Mouse (Mus musculus) thymus, adult 2 months (tissue): ENCODE data around the gene Arv1. TPM values are rescaled to one million over a fixed set of nuclear protein-coding genes. Genes with fewer than 3 reads are reported as not detected.

ENCODE experiments used
- DNase-seq: peaks from one replicate; pipeline ENCODE4 v3.0.0; 2021
- H3K27ac ChIP-seq: fragments of 200-500 bp; 2 replicates; pipeline ENCODE4 v1.5.1; 2012; ENCODE audit warnings: low read length, control low read depth; ENCODE audit not compliant: control insufficient read depth, insufficient read depth
- H3K27me3 ChIP-seq: fragments of 200-500 bp; 2 replicates; pipeline ENCODE4 v1.6.1; 2012; ENCODE audit warnings: mild to moderate bottlenecking, low read length, moderate library complexity, mixed read lengths; ENCODE audit not compliant: control insufficient read depth, insufficient read depth
- H3K36me3 ChIP-seq: fragments of 200-500 bp; 2 replicates; pipeline ENCODE4 v1.6.1; 2012; ENCODE audit warnings: mild to moderate bottlenecking, low read length, moderate library complexity; ENCODE audit not compliant: control insufficient read depth, insufficient read depth
- H3K4me1 ChIP-seq: fragments of 200-500 bp; replicated peaks from 2 replicates; pipeline ENCODE4 v1.6.1; 2012; ENCODE audit warnings: low read length; ENCODE audit not compliant: control insufficient read depth, insufficient read depth
- H3K4me3 ChIP-seq: fragments of 200-500 bp; 2 replicates; pipeline ENCODE4 v1.5.1; 2012; ENCODE audit warnings: mild to moderate bottlenecking, low read length, control low read depth, moderate library complexity; ENCODE audit not compliant: control insufficient read depth, insufficient read depth
- CTCF ChIP-seq: fragments of 200-500 bp; IDR thresholded peaks from 2 replicates; pipeline ENCODE4 v1.5.1; 2012; ENCODE audit warnings: mild to moderate bottlenecking, control low read depth, low read length, moderate library complexity, borderline replicate concordance; ENCODE audit not compliant: control insufficient read depth, poor library complexity, insufficient read depth; ENCODE audit errors: extremely low read depth
- POLR2A ChIP-seq: fragments of 200-500 bp; IDR thresholded peaks from 2 replicates; pipeline ENCODE4 v1.6.1; 2012; ENCODE audit warnings: mild to moderate bottlenecking, low read length, control low read depth, moderate library complexity; ENCODE audit not compliant: control insufficient read depth, poor library complexity, insufficient read depth; ENCODE audit errors: extremely low read depth
- WGBS: fragments of 180-500 bp; shearing (Covaris S2); methylation state at CpG from one replicate; pipeline ENCODE4 v1.1.7; 2018; 5-methylcytosine and 5-hydroxymethylcytosine counted together
- polyA plus RNA-seq: library from polyadenylated mRNA; depleted of rRNA; stranded (reverse); fragments of >200 nt; gene quantifications from 2 replicates; pipeline ENCODE4 v1.2.3, GENCODE M21; 2012; rRNA removed

The Arv1 gene
- 53.5 and 56.7 TPM in 2 replicates for polyA plus RNA-seq

GRCm38 (mm10) chr8:124721862-124722515 lies at the start of gene Arv1, which contains the start of gene Ttc13:
Arv1 (plus strand) TSS chr8:124722139.
Ttc13 (minus strand) TSS chr8:124721983.
- WGBS: under 1% methylated on average over 59 of the region's 59 CpGs
- Histone ChIP-seq H3K27me3 (no peaks in the 10 kb centered on the region), H3K4me1 (peaks cover 17% of the 10 kb centered on the region), H3K36me3 (no peaks in the 10 kb centered on the region; the same call in 1 of the 2 replicates), H3K4me3 (peak within 1 kb of the TSS; percentile 86), H3K27ac (no peak within 1 kb of the TSS)
- TF ChIP-seq POLR2A (peak; percentile 82), CTCF (peak; percentile 62; the same call in 1 of the 2 replicates)
- DNase-seq: peak; percentile 97

- no peak overlapping the region for H3K27ac ChIP-seq
- no peak for TF ChIP-seq CTCF
- no peak for TF ChIP-seq POLR2A
- H3K36me3 ChIP-seq: peaks cover 11% of the 10 kb centered on the region
- 95% methylated on average over 2 of the region's 2 CpGs for WGBS
- DNase-seq: no peak
- no peaks in the 10 kb centered on the region for H3K27me3 ChIP-seq
- H3K4me3 ChIP-seq: no peak overlapping the region
- no peaks in the 10 kb centered on the region for H3K4me1 ChIP-seq
Measured at GRCm38 (mm10) chr8:124672345-124672744, 49.6 kb upstream of the Arv1 start.

GRCm38 (mm10) chr8:124676661-124677060 lies 45.3 kb upstream of the Arv1 start:
- Histone ChIP-seq H3K36me3 (peaks cover 19% of the 10 kb centered on the region), H3K4me1 (no peaks in the 10 kb centered on the region), H3K4me3 (no peak overlapping the region), H3K27ac (no peak overlapping the region), H3K27me3 (no peaks in the 10 kb centered on the region)
- DNase-seq: no peak
- 75% methylated on average over 4 of the region's 4 CpGs for WGBS
- TF ChIP-seq CTCF (no peak), POLR2A (no peak)

- no peak overlapping the region for H3K4me3 ChIP-seq
- no peaks in the 10 kb centered on the region for H3K4me1 ChIP-seq
- no peak for TF ChIP-seq POLR2A
- TF ChIP-seq CTCF: no peak
- H3K27ac ChIP-seq: no peak overlapping the region
- 96% methylated on average over 7 of the region's 7 CpGs for WGBS
- H3K36me3 ChIP-seq: peaks cover 19% of the 10 kb centered on the region
- no peak for DNase-seq
- no peaks in the 10 kb centered on the region for H3K27me3 ChIP-seq
Measured at GRCm38 (mm10) chr8:124677078-124677477, 44.9 kb upstream of the Arv1 start.

GRCm38 (mm10) chr8:124677486-124677885 lies 44.5 kb upstream of the Arv1 start:
- WGBS: 71% methylated on average over 12 of the region's 12 CpGs
- Histone ChIP-seq H3K36me3 (peaks cover 19% of the 10 kb centered on the region), H3K4me3 (no peak overlapping the region), H3K4me1 (no peaks in the 10 kb centered on the region), H3K27ac (no peak overlapping the region), H3K27me3 (no peaks in the 10 kb centered on the region)
- peak; percentile 54 for DNase-seq
- peak; percentile 81; the same call in 1 of the 2 replicates for TF ChIP-seq CTCF
- TF ChIP-seq POLR2A: no peak

GRCm38 (mm10) chr8:124678246-124678645 lies 43.7 kb upstream of the Arv1 start:
- H3K27ac ChIP-seq: no peak overlapping the region
- no peak overlapping the region for H3K4me3 ChIP-seq
- TF ChIP-seq CTCF (no peak), POLR2A (no peak)
- no peak for DNase-seq
- no peaks in the 10 kb centered on the region for H3K27me3 ChIP-seq
- peaks cover 15% of the 10 kb centered on the region for H3K36me3 ChIP-seq
- 98% methylated on average over 13 of the region's 13 CpGs for WGBS
- no peaks in the 10 kb centered on the region for H3K4me1 ChIP-seq

GRCm38 (mm10) chr8:124681077-124681791 lies 40.7 kb upstream of the Arv1 start:
- TF ChIP-seq POLR2A (no peak), CTCF (no peak)
- DNase-seq: no peak
- H3K36me3 ChIP-seq: peaks cover 14% of the 10 kb centered on the region; the same call in 1 of the 2 replicates
- no peaks in the 10 kb centered on the region for H3K4me1 ChIP-seq
- no peak overlapping the region for H3K4me3 ChIP-seq
- 96% methylated on average over 10 of the region's 10 CpGs for WGBS
- no peak overlapping the region for H3K27ac ChIP-seq
- no peaks in the 10 kb centered on the region for H3K27me3 ChIP-seq
